Mouse (Mus musculus): ENCODE measurements at regions not wholly inside any gene's neighbourhood (a gene's known extent, or its start where the extent isn't known, plus 50 kb on each side); places are given as distances from the start of the nearest gene placed in this dataset.

DNA sequence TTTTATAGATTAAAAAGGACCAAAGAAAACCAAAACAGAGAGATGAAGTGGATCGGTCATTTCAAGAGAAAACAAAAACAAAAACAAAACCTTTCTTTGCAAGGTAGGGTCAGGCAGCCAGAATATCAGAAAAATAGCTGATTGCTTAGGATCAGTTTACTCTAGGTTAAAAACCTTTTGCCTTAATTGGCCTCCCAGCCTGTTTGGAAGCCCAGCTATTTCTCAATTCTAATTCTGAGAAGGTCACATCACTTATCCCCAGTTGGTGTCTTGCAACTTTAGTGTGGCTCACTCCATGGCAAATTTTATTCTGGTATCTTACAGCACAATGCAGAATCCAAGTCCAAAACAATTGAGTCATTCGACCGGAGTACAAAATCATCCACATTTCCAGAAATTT, 70.0 kb downstream of the 1190002N15Rik start:
- no peak for DNase-seq

DNA sequence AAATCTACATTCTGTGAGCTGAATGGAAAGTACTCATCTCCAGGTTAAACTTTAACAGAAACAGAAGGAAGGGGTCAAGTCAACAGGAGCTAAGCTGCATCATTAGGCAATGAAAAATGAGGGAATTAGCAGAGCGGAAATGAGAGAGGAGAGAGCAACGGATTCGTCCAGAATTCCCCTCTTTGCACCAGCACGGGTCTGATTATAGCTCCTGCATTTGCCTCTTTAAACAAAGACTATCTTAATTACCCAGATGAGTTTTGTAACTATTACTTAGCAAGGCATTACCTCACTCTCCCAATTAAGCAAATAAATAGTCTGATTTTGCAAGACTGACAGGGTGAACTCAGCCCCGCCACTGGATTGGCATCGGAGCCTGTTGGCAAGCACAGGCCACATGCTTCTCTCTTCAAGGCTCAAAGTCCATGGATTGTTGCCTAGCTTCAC, 81.8 kb downstream of the 1190002N15Rik start:
- peak; percentile 20 for DNase-seq

DNA sequence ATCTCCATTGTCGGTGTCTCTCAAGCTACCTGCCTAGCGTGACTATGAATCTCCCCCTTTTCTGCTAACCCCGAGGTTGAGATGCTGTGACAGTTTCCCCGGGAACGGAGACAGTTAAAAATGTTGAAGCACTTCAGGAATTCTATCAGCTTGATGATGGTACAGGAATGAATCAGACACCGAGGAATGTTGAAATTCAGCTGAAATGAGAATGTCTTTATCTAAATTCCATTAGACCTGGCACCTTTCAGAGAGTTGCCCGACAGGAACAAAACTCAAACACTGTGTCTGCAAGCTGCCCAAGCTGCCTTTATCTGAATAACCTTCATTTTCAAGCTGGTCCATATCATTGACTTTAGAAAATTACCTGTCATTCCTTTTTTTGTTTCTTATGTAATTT, 82.4 kb downstream of the 1190002N15Rik start:
- no peak for DNase-seq

DNA sequence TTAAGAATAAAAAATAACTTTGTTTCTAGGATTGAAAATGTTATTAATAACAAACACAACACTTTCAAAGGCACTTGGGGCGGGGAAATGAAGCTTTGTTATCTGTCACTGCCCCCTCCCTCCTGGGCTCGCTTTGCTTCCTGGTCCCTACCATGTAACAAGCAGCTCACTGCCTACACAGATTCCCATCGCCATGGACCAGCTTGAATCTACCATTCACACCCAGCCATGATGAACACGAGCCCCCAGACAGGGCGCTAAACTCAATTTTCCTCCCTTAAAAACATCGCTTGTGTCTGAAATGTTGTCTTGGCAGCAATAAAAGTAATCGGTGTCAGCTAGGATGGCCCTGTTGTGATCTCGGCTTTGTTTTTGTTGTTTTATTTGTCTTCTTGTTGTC, 88.0 kb downstream of the 1190002N15Rik start:
- no peak for DNase-seq

DNA sequence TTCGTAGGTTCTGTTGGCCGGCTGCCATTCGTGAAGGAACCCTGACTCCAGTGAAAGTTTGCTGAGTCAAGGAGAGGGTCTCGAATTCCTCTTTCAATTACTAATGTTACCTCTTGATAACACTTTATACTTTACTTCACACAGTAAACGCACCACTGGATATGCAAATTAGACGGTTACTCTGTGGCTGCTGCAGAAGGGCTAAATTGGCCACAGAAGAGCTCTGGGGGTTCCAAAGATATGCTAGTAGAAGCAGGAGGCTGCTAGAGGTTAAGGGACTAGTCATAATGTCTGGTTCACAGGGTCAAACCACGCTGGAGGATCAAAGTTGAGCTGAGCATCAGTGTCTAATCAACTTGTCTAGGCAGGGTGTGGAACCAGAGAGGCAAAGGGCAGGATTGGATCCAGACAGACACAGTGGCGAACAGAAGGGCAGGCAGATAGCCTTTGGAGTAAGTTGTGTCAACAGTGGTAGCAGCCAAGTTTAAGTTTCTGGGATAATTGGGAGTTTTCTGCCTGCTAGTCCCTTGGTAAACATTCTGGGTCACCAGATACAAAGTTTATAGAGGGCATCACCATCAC, 91.6 kb downstream of the 1190002N15Rik start:
- DNase-seq, result no peak

DNA sequence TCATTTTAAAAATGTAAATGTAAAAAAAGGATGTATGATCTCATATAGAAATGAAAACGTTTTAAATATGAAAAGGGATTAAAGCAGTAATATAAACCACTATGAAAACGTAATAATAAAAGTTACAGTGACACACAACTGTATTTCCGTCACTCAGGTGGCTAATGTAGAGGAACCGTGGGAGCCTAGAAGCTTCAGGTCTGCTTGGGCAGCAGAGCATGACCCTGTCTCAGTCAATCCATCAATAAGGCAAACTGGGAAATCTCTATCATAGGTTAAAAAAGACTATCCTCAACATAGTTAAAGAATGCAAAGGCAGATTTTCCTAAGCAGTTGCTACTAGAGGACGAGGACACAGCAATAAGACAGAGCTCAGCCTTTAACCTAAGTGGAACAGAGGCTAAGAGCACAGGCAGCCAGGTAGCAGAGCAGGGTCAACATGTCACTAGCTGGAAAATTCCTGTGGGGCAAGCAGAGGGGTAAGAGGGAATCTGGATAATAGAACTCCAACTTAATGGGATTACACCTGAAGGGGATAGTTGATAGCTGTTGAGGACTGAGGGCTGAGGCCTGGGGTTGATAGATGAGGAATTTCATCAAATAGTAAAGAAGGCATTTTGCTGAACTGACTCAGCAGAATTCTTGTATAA, 93.6 kb downstream of the 1190002N15Rik start:
- no peak for DNase-seq

DNA sequence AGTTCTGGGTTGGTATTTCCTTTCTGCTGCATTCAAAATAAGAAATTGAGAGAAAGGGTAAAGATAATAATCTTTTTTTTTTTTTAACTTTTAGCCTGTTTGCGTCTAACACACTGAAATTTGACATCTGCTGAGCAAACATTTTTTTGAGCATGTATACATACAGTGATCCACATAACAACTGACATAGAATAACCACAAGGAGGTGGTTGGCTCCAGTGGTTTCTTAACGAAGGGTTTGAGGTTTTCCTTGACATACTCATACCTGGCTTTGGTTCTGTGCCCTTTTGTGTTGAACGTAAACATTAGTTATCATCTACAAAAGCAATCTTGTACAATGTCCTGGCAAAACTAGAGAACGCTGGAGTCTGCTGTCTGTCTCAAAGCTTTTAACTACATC, 96.5 kb downstream of the 1190002N15Rik start:
- DNase-seq, result no peak

DNA sequence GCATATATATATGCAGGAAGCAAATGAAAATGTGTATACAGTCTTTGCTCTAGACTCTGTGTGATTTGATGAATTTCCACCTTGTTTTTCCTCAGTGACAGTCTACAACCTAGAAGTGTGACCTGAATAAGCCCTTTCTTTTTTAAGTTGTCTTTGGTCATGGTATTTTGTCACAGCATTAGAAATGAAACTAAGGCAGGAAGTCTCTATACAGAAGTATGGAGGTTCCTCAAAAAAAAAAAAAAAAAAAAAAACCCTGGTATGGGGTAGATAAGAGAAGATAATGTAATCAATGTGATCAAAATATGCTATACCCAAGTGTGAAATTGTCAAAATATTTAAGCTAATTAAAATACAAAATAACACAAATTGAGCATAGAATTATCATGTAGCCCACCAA, 104.4 kb downstream of the 1190002N15Rik start:
- DNase-seq, result no peak

DNA sequence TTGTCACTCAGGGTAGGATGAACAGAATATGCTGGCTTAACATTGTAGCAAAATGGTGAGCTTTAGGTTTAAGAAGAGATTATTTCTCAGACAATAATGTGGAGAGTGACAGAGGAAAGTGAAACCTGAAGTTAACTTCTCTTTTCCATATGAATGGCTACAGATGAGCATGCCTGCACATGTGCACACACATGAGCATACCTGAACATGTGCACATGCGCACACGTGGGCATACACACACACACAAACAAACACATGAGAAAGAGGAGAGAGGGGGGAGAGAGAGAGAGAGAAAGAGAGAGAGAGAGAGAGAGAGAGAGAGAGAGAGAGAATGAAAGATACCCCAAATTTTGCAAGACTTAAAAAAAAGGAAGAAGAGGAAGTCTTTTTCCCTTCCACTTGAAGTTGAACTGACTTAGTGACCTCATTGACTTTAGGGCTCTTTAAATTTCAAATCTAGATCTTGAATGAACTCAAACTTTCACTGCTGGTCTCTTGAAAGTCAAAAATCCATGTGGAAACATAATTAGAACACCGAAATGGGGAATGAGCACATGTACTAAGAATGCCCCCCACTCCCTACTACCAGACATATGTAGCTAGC, 105.6 kb downstream of the 1190002N15Rik start:
- DNase-seq, result no peak

DNA sequence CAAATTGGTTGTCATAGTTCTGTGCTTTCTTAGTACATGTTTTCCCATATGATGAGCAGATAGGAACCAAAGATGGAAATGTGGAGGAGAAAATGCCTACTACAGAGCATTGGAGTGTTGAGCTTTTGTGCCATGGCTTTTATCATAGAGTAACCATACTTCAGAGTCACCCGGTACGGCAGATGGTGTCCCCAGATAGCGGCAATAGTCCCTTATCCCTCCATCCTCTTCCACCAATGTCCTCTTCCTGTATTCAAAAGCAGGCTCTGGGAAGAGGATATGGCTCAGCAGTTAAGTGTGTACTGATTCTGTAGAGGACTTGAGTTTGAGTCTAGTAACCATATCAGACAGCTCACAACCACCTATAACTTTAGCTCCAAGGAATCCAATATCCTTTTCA, 106.3 kb downstream of the 1190002N15Rik start:
- DNase-seq, result no peak

DNA sequence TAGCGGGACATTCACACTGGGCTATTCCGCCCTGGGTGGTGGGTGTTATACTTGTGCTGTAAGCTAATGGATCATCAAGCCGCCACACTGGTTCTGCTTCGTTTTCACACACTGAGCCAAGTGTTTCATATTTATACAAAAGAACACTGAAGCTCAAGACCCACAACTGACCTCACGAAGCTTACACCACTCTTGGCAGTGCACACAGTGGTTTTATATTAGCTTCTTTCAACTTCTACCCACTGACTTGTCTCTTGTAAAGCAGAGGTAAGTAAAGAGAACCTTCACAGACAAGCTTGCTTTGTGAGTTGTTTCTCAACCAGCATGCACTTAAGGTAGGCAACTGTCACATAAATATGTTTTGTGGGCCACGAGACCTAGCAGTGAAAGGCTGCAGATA, 106.9 kb downstream of the 1190002N15Rik start:
- DNase-seq, result no peak

DNA sequence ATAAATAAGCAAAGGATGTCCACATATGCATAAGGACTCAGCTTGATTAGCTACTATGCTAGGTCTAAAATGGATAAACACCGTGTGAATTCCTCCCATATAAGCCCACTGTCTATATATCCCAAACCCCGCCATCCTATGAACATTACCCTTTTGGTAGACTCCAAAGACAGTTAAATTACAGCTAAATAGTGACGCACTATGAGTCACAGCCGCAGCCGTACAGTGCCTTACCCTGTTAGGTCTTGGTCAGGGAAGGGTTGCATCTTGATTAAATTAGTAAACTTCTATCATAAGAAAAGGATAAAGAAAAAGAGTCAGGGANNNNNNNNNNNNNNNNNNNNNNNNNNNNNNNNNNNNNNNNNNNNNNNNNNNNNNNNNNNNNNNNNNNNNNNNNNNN, 111.1 kb downstream of the 1190002N15Rik start:
- no peak for DNase-seq

DNA sequence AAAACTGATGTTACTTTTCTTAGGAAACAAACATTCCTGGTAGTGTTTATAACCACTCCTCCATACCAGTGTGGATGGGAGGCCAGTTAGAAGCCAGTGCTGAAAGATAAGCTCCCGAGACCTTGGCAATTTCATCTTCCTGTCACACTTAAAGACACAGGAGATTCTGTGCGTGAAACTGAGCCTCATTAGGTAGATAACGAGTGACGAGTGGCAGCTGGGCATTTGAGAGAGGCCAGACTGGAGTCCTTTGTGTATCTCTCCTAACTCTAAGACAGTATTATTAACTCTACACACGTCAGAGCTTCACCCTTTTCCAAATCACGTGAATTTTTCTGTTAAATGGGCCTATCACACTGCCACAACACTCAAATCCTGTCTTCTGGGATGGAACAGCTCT, 112.1 kb downstream of the 1190002N15Rik start:
- DNase-seq, result no peak

DNA sequence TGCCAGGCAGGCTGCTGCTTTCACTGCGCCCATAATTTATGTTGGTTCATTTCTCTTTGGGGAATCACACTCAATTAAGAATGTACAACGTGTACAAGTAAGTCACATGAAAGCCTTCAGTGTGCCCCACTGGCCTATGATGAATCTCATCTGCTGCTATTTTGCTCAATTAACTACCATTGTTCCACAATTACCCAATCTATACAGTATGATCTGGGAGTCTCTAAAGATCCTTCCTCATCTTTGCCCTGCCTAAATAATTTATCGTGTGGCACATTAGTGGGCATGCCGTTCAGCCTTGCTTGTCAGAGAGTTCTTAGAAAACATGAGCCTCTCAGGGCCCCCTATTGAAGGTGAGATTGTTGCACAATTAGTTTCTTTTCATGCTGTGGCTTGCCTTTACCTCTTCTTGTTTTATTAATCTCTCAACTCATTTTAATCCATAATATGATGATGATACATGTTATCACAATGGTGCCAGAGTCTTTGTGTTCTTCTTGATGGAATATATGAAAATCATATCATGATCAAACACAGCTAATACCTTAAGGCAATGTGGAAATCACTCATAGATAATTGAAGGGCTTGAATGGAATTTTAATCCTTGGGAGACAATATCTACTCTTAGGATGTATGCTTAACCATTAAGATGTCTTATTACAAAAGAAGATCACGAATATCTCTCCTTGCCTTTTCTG, 113.3 kb downstream of the 1190002N15Rik start:
- no peak for DNase-seq

DNA sequence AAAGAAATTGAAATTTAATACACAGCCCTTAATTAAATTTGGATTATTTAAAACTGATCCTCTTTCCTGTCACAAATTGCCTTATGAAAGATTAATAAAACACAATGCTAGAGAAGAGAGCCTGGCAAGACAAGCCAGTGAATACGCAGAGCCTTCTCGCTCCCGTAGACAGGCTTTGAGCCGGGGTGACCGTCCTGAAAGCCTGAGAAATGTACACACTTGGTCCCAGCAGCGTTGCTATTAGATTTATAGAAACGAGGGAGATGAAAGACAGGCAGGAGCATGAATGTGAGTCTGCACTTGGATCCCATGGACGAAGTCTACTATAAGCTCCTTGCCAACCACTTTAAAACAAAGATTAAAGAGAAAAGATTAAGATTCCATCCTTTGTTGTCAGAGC, 127.3 kb downstream of the 1190002N15Rik start:
- DNase-seq, result no peak

DNA sequence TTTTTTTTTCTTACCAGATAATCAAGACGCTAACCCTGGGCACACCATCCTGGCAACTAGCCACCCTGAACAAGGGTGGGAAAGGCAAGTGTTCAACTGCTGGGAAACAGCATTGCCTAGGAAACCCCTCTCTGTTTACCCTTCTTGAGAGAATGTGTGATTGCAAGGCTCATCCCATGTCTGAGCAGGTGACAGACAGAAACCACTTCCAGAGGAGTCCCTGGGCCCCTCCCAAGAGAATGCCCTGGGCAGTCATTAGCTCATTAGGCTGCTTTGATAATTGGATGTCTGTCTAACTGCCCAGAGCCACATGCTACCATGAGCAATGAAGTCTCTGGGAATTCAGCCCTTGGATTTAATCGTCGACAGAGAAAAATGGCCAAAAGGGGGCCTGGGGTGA, 127.8 kb downstream of the 1190002N15Rik start:
- DNase-seq, result no peak

DNA sequence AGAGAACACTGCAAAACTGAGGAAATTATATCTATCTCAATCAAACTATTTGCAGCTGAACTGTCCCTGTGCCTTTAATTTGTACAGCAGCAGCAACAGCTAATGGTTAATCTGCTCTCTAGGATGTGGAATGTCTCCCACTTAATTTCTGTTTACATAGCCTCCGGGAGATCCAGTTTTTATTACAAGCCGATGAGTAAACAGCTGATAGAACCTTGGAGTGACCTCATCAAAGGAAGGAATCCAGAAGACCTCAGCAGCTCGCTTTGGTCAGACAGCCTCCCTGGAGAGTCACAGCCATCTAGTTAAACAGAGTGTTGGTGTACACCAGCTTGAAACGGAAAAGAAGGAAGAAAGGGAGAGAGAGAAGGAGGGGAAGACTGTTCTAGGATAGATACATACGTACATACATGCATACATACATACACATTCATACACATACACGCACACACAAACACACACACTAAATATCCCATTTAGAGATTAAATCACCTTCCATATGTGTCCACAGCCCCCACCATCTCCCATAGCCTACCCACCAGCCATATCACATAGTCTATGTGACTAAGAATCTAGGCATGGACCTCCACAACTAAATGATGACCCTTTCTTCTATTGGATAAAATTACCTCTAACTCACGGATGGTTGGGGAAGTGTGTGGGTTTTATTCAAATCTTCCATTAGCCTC, 129.1 kb downstream of the 1190002N15Rik start:
- DNase-seq, result no peak

DNA sequence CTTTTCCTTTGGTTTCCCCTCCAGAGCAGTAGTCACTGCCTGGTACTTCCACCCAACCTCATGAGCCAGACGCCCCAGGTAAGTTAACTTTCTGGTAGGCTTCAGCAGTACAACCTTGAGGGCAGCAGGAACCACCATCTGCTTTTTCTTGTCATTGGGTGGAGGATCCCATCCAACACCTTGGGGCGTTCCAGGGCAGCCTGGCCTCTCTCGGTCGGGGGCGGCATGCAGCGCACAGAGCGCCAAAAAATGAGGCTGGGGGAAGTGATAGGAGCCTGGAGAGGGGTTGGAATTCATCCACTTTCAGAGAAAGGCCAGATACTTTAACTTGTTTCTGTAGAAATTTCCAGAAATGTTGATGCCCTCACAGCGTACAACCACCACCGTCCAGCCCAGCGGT, 130.2 kb downstream of the 1190002N15Rik start:
- no peak for DNase-seq

DNA sequence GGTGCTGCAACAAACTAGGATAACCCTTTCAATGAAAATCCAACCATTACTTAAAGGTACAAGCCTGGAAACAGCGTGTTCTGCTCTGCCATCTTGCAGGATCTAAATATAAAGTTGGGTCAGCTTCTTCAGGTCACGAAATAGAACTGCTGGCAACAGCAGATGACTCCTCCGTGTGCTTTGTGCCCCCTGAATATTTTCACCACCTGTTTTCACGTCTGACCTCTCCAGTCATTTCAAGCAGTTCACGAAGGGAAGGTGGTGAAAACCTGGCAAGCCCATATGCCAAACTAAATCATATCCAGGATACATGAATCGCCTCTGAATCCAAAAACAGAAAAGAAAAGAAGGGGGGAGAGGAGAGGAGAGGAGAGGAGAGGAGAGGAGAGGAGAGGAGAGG, 133.3 kb downstream of the 1190002N15Rik start:
- DNase-seq, result peak; percentile 79

DNA sequence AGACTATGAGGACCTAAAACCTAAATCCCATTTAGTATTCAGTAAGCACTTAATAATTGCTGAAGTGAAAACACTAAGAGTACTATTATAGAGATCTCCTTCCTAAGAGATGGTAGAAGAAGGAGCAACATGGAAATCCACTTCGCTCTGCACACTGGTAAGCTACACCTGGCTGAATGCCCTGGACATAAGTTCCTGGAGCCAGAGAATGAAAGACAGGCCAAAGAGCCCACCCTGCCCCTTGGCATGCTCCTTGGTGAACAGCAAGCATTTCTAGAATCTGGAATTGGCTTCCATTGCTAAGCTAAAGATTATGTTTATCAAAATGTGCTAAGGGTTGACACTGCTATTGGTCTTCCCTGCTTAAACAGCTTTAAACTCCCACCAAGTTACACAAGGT, 137.3 kb downstream of the 1190002N15Rik start:
- no peak for DNase-seq

DNA sequence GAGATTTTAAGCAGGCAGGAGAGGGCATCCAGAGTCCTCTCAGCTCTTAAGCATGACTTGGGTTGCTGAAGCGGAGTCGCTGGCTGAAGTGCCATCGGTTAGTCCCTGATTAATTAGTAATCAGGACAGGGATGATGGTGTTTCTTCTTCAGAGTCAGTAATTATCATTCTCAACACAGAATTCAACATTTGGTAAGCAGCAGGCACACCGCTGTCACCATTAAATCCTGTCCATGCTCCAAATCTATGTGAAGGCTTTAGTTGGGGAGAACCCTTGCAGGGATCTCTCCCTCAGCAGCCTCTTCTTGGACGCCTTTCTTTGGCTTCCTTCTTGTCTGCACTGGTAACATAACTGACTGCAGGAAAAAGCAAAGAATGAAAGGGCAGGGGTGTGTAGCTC, 142.7 kb downstream of the 1190002N15Rik start:
- no peak for DNase-seq

DNA sequence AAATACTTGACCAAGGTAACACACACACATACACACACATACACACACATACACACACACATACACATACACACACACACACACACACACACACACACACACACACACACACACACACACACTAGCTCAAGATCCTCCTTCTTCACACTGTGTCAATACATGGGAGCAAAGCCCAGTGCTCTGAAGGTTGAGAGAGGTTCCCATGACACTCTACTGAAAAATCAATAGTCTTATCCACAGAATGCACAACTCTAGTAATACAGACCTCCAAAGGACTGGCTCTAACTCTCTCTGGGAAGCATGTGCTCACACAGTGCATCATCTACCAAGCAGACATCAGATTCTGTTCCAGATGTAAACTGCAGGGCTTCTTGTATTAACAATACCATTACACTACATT, 151.7 kb downstream of the 1190002N15Rik start:
- no peak for DNase-seq

DNA sequence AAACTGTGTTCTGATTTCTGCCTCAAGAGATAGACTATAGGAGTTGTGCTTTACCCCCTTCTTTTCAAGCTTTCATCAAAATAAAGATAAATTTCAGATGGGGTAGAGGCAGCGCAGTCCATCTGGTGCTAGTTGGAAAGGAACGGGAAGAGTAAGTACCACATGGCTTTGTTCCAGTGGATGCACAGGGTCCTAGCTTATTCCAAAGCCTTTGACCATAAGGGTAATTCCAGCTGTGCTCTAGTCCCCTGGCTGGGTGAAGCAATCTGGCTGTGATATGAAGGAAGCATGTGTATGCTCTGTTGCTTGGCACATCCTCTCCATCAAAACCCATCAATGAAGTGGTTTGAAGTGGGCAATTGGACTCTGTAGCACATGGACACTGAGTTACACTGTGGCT, 155.6 kb downstream of the 1190002N15Rik start:
- DNase-seq, result no peak
